In genomic region chr7:98163700-98164099, GRCm38 (mm10) we compare ENCODE assay signal across 12 mouse cellular contexts. TPM values are rescaled to one million over a fixed set of nuclear protein-coding genes. Genes with fewer than 3 reads are reported as not detected.
A peak's percentile ranks its signal among the peaks of the same experiment; 100 is the strongest.
DNase-seq lines count a peak whose midpoint lies in the region; ATAC-seq lines count a peak whose summit lies in the region.
"Had no signal": no experiment of that assay in that cellular context is flagged by ENCODE, and none has a peak within 500 bp of the region (broad histone marks: within the 10 kb centered on the region; RNA-seq: fewer than 3 reads in every experiment).

No protein-coding gene starts in this region.

- H3K27me3 ChIP-seq in kidney, embryonic 15.5 days = no peaks in the 10 kb centered on the region
- no peaks in the 10 kb centered on the region for H3K27me3 ChIP-seq in stomach, embryonic 16.5 days (ENCODE audit: control insufficient read depth, insufficient read depth, low read length)
- H3K27me3 ChIP-seq: lung, embryonic 15.5 days; neural tube, embryonic 15.5 days had no signal

- intact Hi-C loops in heart, postnatal 36 days (cut with DNase I) = no loop called here

- H3K9ac ChIP-seq in kidney, embryonic 15.5 days = no peak overlapping the region
- no peak overlapping the region for H3K9ac ChIP-seq in stomach, embryonic 16.5 days (ENCODE audit: low read length)
- H3K9ac ChIP-seq: lung, embryonic 15.5 days; neural tube, embryonic 15.5 days had no signal

- DNase-seq in kidney, adult 8-10 months = no peak
- peak; percentile 2 for DNase-seq in right cerebral cortex, postnatal 14 days
- DNase-seq in right cerebral cortex, adult 2 months (ENCODE audit: low spot score in 2 of 2) = no peak
- DNase-seq in adipocyte (ENCODE audit: low spot score) = peak; percentile 67
- no peak for DNase-seq in heart, postnatal 36 days
- DNase-seq: cerebellum, adult 9-10 months; kidney, adult 11 months; right cerebral cortex, adult 18-20 months had no signal

- H3K36me3 ChIP-seq in kidney, embryonic 15.5 days = no peaks in the 10 kb centered on the region
- H3K36me3 ChIP-seq in stomach, embryonic 16.5 days (ENCODE audit: control insufficient read depth, insufficient read depth, low read length) = no peaks in the 10 kb centered on the region
- H3K36me3 ChIP-seq: lung, embryonic 15.5 days had no signal

- peaks cover 65% of the 10 kb centered on the region for H3K4me1 ChIP-seq in kidney, embryonic 15.5 days
- H3K4me1 ChIP-seq in stomach, embryonic 16.5 days (ENCODE audit: control insufficient read depth, insufficient read depth, low read length) = peaks cover 44% of the 10 kb centered on the region

- no peak for ATAC-seq in kidney, embryonic 15.5 days (replicated peaks; ENCODE audit: low FRiP score)
- ATAC-seq in stomach, embryonic 16.5 days (ENCODE audit: insufficient read depth, low FRiP score) = no peak

- H3K27ac ChIP-seq in kidney, embryonic 15.5 days = 0 out of 2 replicates have a peak overlapping the region, but pooled peaks have one; percentile 2
- H3K27ac ChIP-seq in stomach, embryonic 16.5 days (ENCODE audit: low read length) = peak overlapping the region; percentile 72; the same call in 1 of the 2 replicates
- H3K27ac ChIP-seq: neural tube, embryonic 15.5 days had no signal

- no peak overlapping the region for H3K4me3 ChIP-seq in kidney, embryonic 15.5 days (replicated peaks)
- H3K4me3 ChIP-seq in stomach, embryonic 16.5 days (replicated peaks; ENCODE audit: low read length) = no peak overlapping the region
- H3K4me3 ChIP-seq: lung, embryonic 15.5 days; neural tube, embryonic 15.5 days had no signal

- WGBS in kidney, embryonic 15.5 days = 49% methylated on average over 3 of the region's 3 CpGs
- 37% methylated on average over 3 of the region's 3 CpGs for WGBS in stomach, embryonic 16.5 days

- no peaks in the 10 kb centered on the region for H3K9me3 ChIP-seq in kidney, embryonic 15.5 days (replicated peaks)
- no peaks in the 10 kb centered on the region for H3K9me3 ChIP-seq in stomach, embryonic 16.5 days (replicated peaks; ENCODE audit: control insufficient read depth, low read length)
- H3K9me3 ChIP-seq: lung, embryonic 15.5 days; neural tube, embryonic 15.5 days had no signal

- no peak overlapping the region for H3K4me2 ChIP-seq in kidney, embryonic 15.5 days
- H3K4me2 ChIP-seq in stomach, embryonic 16.5 days (ENCODE audit: low read depth, low read length) = no peak overlapping the region
- H3K4me2 ChIP-seq: lung, embryonic 15.5 days; neural tube, embryonic 15.5 days had no signal

RNA-seq across cellular contexts. Expression of gene Capn5, which starts 14.4 kb away (rescaled TPM):
- 12.7 and 14.1 TPM in 2 replicates for polyA plus RNA-seq in kidney, embryonic 15.5 days (2015; fragmentation: Nextera tagmentation; extraction: Ambion mirVana)
- 24.5 and 34.3 TPM in 2 replicates for polyA plus RNA-seq in stomach, embryonic 16.5 days (2015; fragmentation: Nextera tagmentation; extraction: Ambion mirVana)
- total RNA-seq in heart, postnatal 36 days (2021) = 1 to 10 TPM; 2.4 to 2.6 TPM

RNA-seq across cellular contexts. Expression of gene Omp, which starts 18.4 kb away (rescaled TPM):
- 0.39 and 0.60 TPM in 2 replicates for polyA plus RNA-seq in kidney, embryonic 15.5 days (2015; fragmentation: Nextera tagmentation; extraction: Ambion mirVana)
- 2.1 and 2.5 TPM in 2 replicates for polyA plus RNA-seq in stomach, embryonic 16.5 days (2015; fragmentation: Nextera tagmentation; extraction: Ambion mirVana)
- total RNA-seq in heart, postnatal 36 days (2021) = under 1 TPM in 1 of 2 experiments, not detected in 1; 0.11 TPM

RNA-seq across cellular contexts. Expression of gene B3gnt6, which starts 35.6 kb away (rescaled TPM):
- 0.06 TPM in 1 of 2 replicates, not detected in the other for polyA plus RNA-seq in kidney, embryonic 15.5 days (2015; fragmentation: Nextera tagmentation; extraction: Ambion mirVana)
- not detected in 2 replicates for polyA plus RNA-seq in stomach, embryonic 16.5 days (2015; fragmentation: Nextera tagmentation; extraction: Ambion mirVana)
- not detected for total RNA-seq in heart, postnatal 36 days (2021)

RNA-seq across cellular contexts. Expression of gene Myo7a, which starts 44.4 kb away (rescaled TPM):
- 14.4 and 15.4 TPM in 2 replicates for polyA plus RNA-seq in kidney, embryonic 15.5 days (2015; fragmentation: Nextera tagmentation; extraction: Ambion mirVana)
- 10.9 and 11.4 TPM in 2 replicates for polyA plus RNA-seq in stomach, embryonic 16.5 days (2015; fragmentation: Nextera tagmentation; extraction: Ambion mirVana)
- total RNA-seq in heart, postnatal 36 days (2021) = 1 to 10 TPM; 5.3 to 5.8 TPM

Comparison
In these comparisons a context has a peak if more than half of its experiments do, and no peak if none do; other contexts are left out.
1. DNase-seq: peak in right cerebral cortex, postnatal 14 days (single experiment) and adipocyte (single experiment); none in kidney, adult 8-10 months (0 of 2), right cerebral cortex, adult 2 months (0 of 2) and heart, postnatal 36 days (0 of 2).